Mouse (Mus musculus): ENCODE results near the gene Pcbp1.

- peak; percentile 26; the same call in 1 of the 2 replicates for TF ChIP-seq CTCF (conservative IDR thresholded peaks at IDR 0.05; ENCODE audit: insufficient read depth, insufficient read length, low read depth, low read length)
- TF ChIP-seq POLR2A (IDR thresholded peaks at IDR 0.05; ENCODE audit: low read depth, low read length): peak; percentile 69
Observed at GRCm38 (mm10) chr6:86487358-86488148, 38.6 kb downstream of the Pcbp1 start.
